Mouse (Mus musculus) limb, embryonic 11.5 days (tissue): ENCODE measurements around the gene Gdf7. TPM values are rescaled to one million over a fixed set of nuclear protein-coding genes. Genes with fewer than 3 reads are reported as not detected.

Experiments
- ATAC-seq: fragments of 200-750 bp; cut with Nextera tagmentation; 2 replicates; pipeline ENCODE4 v1.8.0; 2017; ENCODE audit warnings: low read depth; ENCODE audit not compliant: insufficient number of reproducible peaks, low FRiP score, low TSS enrichment
- DNase-seq: peaks from one replicate; pipeline ENCODE4 v3.0.0-alpha.2; 2015; ENCODE audit warnings: low spot score
- H3K27ac ChIP-seq: fragments of 300-500 bp; sonication (generic); replicated peaks from 2 replicates; pipeline ENCODE4 v1.5.1; 2014; ENCODE audit warnings: low read depth, mild to moderate bottlenecking, low read length
- H3K27me3 ChIP-seq: fragments of 300-500 bp; sonication (generic); 2 replicates; pipeline ENCODE4 v1.6.1; 2014; ENCODE audit warnings: mild to moderate bottlenecking, low read length, mixed read lengths; ENCODE audit not compliant: control insufficient read depth, insufficient read depth
- H3K36me3 ChIP-seq: fragments of 300-500 bp; sonication (generic); 2 replicates; pipeline ENCODE4 v1.6.1; 2014; ENCODE audit warnings: mild to moderate bottlenecking, low read length, moderate library complexity, mixed read lengths; ENCODE audit not compliant: control insufficient read depth, insufficient read depth
- H3K4me1 ChIP-seq: fragments of 300-500 bp; sonication (generic); 2 replicates; pipeline ENCODE4 v1.6.1; 2014; ENCODE audit warnings: low read length, mixed read lengths; ENCODE audit not compliant: control insufficient read depth, insufficient read depth
- H3K4me2 ChIP-seq: fragments of 300-500 bp; sonication (generic); 2 replicates; pipeline ENCODE4 v1.6.1; 2014; ENCODE audit warnings: low read depth, mild to moderate bottlenecking, moderate library complexity; ENCODE audit not compliant: severe bottlenecking
- H3K4me3 ChIP-seq: fragments of 300-500 bp; sonication (generic); 2 replicates; pipeline ENCODE4 v1.5.1; 2014; ENCODE audit warnings: low read depth, low read length
- H3K9ac ChIP-seq: fragments of 300-500 bp; sonication (generic); 2 replicates; pipeline ENCODE4 v1.6.1; 2014; ENCODE audit warnings: mild to moderate bottlenecking, low read length
- H3K9me3 ChIP-seq: fragments of 300-500 bp; sonication (generic); 2 replicates; pipeline ENCODE4 v1.6.1; 2016; ENCODE audit warnings: low read length; ENCODE audit not compliant: control insufficient read depth
- WGBS: fragments of 180-500 bp; shearing (Covaris S2); extraction: QIAGEN DNeasy Blood & Tissue Kit; methylation state at CpG from one replicate; pipeline ENCODE4 v1.1.7; 2014; 5-methylcytosine and 5-hydroxymethylcytosine counted together
- polyA plus RNA-seq: library from polyadenylated mRNA; unstranded; fragments of >200 nt; fragmentation: Nextera tagmentation; extraction: Ambion mirVana; gene quantifications from 2 replicates; pipeline ENCODE4 v1.2.1, GENCODE M21; 2014

Gene Gdf7
- polyA plus RNA-seq, 1 experiment from 2014 or later = 0.13 TPM

DNA sequence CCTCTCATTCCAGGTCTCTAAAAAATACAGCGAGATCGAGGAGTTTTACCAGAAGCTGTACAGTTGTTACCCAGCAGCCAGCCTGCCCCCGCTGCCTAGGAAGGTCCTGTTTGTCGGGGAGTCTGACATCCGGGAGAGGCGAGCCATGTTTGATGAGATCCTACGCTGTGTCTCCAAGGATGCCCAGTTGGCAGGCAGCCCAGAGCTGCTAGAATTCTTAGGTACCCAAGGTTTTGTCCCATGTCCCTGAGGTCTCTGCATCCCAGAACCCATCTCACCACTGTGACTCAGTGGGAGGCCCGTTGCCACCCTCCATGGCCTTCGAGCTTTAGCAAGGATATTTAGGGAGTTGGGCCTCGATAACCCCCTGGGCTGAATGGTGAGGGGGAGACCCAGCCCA, 19.8 kb upstream of the Gdf7 start:
- WGBS = 96% methylated on average over 10 of the region's 10 CpGs
- H3K9me3 ChIP-seq = no peaks in the 10 kb centered on the region
- H3K27me3 ChIP-seq = no peaks in the 10 kb centered on the region
- H3K9ac ChIP-seq = no peak overlapping the region
- peaks cover 2% of the 10 kb centered on the region; the same call in 1 of the 2 replicates for H3K36me3 ChIP-seq
- no peaks in the 10 kb centered on the region for H3K4me1 ChIP-seq
- no peak overlapping the region for H3K4me3 ChIP-seq
- no peak overlapping the region for H3K27ac ChIP-seq
- no peak for ATAC-seq
- DNase-seq = no peak
- no peak overlapping the region for H3K4me2 ChIP-seq

DNA sequence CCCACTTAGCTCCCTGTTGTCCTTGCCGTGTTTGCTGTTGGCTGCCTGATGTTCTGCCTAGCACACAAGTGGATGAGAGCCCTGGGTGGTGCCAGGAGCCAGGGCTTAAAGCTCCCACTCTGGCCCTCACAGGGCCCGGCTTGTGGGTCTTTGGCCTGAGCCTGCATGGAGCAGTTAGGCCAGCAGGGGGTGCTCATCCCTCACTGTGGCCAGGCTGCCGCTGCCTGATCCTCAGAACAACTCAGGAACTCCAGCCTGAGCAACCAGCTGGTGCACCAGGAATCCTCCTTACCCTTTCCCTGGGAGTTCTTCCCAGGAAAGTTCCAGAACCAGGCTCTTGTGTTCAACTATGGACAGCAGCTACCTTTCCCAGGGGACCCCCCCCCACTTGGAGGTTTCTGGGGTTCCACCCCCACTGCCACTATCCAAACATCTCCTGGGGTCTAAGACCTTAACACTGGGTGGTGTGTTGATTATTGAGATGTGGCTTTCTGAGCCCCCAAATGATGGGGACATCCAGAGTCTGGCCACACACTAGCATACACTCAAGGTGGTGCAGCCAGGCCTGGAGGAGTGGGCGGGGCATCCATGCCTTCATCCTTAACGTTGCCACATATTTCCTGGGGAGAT, 18.4 kb upstream of the Gdf7 start:
- ATAC-seq (no peak; the same call in 1 of the 2 replicates), DNase-seq (peak; percentile 88)
- Histone ChIP-seq H3K4me2 (no peak overlapping the region), H3K36me3 (peaks cover 2% of the 10 kb centered on the region; the same call in 1 of the 2 replicates), H3K27me3 (no peaks in the 10 kb centered on the region), H3K27ac (no peak overlapping the region), H3K9me3 (no peaks in the 10 kb centered on the region), H3K4me1 (no peaks in the 10 kb centered on the region), H3K9ac (no peak overlapping the region), H3K4me3 (no peak overlapping the region)
- 49% methylated on average over 5 of the region's 5 CpGs for WGBS

DNA sequence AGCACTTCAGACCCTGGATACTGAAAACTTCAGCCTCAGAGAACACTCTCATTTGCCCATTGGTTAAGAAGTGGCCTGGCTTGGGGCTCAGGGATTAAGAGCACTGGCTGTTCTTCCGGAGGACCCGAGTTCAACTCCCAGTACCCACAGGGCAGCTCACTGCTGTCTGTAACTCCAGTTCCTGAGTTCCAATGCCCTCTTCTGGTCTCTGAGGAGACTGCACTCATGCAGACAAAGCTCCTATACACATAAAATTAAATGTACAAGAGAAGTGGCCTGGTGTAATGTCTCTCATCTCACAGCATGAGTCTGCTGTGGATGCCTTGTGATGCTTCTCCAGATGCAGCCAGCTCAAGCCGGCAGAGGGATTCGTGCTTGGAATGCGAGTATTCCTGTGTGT, 14.8 kb upstream of the Gdf7 start:
- ATAC-seq = no peak
- no peak overlapping the region for H3K4me2 ChIP-seq
- 95% methylated on average over 5 of the region's 5 CpGs for WGBS
- no peak for DNase-seq
- H3K27ac ChIP-seq = no peak overlapping the region
- H3K36me3 ChIP-seq = no peaks in the 10 kb centered on the region
- H3K9ac ChIP-seq = no peak overlapping the region
- H3K27me3 ChIP-seq = 0 out of 2 replicates have a peak, but pooled peaks cover 2% of the 10 kb centered on the region
- H3K4me1 ChIP-seq = no peaks in the 10 kb centered on the region
- H3K9me3 ChIP-seq = no peaks in the 10 kb centered on the region
- no peak overlapping the region for H3K4me3 ChIP-seq

DNA sequence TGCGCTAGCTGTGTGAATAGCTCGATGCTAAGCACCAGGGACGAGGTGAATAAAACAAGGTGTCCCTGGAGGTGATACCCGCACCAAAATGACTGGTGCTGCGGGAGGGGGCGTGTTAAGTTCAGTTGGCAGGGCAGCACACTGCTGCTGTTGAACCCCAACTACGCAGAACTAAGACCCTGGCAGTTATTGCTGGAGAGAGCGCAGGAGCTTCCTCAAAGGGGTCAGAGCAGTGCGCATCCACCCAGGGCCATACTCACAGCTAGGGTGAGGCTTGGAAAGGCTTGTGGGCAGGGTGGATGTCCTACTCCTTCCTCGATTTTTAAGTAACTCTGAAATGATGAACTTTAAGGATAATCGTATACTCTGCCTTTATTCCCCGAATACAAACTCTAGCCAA, 12.0 kb upstream of the Gdf7 start:
- Histone ChIP-seq H3K36me3 (no peaks in the 10 kb centered on the region), H3K4me2 (peak overlapping the region; percentile 85), H3K4me3 (peak overlapping the region; percentile 52), H3K9ac (peak overlapping the region; percentile 56), H3K9me3 (no peaks in the 10 kb centered on the region), H3K27ac (no peak overlapping the region), H3K4me1 (no peaks in the 10 kb centered on the region), H3K27me3 (peaks cover 7% of the 10 kb centered on the region)
- WGBS = 25% methylated on average over 12 of the region's 12 CpGs
- no peak for DNase-seq
- ATAC-seq = no peak

DNA sequence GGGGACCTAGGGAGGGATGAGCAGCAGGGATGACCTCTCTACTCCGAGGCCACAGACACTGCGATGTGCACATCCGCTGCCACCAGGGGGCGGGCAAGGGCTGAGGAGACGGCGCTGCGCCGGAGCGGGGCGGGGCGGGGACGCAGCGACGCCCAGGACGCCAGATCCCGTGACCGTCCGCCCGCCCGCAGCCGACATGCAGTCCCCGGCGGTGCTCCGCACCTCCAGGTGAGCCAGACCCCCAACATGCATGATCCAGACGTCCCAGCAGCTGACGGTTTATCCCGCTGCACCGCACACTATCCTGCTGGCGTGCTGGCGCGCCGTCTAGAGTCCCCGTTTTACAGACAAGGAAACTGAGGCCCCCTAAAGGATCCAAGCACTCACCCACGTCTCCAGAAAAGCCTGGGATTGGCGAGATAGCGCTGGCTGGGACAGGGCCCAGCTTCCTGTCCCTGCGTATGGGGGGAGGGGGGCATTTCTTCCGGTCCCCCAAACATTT, 11.6 kb upstream of the Gdf7 start, which contains the start of gene Hs1bp3:
Gene Hs1bp3, plus strand, starts transcription at position 163 of the 502 bp plus-strand sequence.
- no peaks in the 10 kb centered on the region for H3K4me1 ChIP-seq
- WGBS = under 1% methylated on average over 38 of the region's 38 CpGs
- H3K4me2 ChIP-seq = peak within 1 kb of the TSS; percentile 85
- H3K27ac ChIP-seq = no peak within 1 kb of the TSS
- H3K27me3 ChIP-seq = peaks cover 7% of the 10 kb centered on the region
- H3K9me3 ChIP-seq = no peaks in the 10 kb centered on the region
- H3K9ac ChIP-seq = peak within 1 kb of the TSS; percentile 56
- ATAC-seq = peak; percentile 80; the same call in 1 of the 2 replicates
- DNase-seq = peak; percentile 94
- H3K36me3 ChIP-seq = no peaks in the 10 kb centered on the region
- peak within 1 kb of the TSS; percentile 52 for H3K4me3 ChIP-seq

DNA sequence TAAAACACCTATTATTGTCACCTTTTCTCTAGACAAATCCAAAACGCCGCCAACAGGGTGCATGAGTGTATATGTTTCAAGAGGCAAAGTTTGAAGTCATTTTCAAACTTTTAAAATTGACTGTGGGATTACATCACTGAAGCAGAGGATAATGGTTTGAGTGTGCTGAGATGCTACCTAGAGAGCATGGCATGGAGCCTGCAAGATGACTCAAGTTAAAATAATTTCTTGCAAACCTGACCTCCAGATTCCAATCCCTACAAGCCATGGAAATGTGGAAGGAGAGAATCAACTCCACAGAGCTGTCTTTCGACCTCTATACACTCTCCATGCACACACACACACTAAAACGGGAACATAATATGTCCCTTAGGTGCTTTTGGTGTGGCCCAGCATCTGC, 10.5 kb upstream of the Gdf7 start:
- Histone ChIP-seq H3K4me1 (no peaks in the 10 kb centered on the region), H3K9me3 (no peaks in the 10 kb centered on the region), H3K4me2 (no peak overlapping the region), H3K27me3 (peaks cover 7% of the 10 kb centered on the region), H3K27ac (no peak overlapping the region), H3K36me3 (no peaks in the 10 kb centered on the region), H3K9ac (no peak overlapping the region), H3K4me3 (no peak overlapping the region)
- 88% methylated on average over 4 of the region's 4 CpGs for WGBS
- ATAC-seq (no peak), DNase-seq (no peak)

DNA sequence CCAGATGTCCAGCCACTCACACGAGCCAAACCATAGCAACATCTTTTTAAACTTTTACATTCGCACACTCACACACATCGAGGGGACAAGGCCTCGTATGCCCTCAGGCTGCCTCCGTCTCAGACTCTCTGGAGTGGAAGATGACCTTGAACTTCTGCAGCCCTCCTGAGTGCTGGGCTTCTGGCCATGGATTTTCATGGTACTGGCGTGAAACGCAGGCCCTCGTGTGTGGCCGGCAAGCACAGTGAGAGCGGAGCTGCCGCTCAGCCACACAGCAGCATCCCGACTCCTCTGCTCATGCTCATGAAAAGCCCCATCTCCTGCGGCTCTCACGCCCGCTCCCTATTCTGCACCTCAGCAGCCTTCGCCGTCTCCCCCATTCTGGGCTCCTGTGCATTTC, 9.2 kb upstream of the Gdf7 start:
- no peak overlapping the region for H3K27ac ChIP-seq
- 60% methylated on average over 17 of the region's 17 CpGs for WGBS
- no peak for ATAC-seq
- no peak overlapping the region for H3K4me3 ChIP-seq
- peaks cover 8% of the 10 kb centered on the region for H3K27me3 ChIP-seq
- H3K4me2 ChIP-seq = no peak overlapping the region
- H3K9me3 ChIP-seq = no peaks in the 10 kb centered on the region
- no peaks in the 10 kb centered on the region for H3K36me3 ChIP-seq
- no peak for DNase-seq
- 0 out of 2 replicates have a peak overlapping the region, but pooled peaks have one; percentile 17 for H3K9ac ChIP-seq
- no peaks in the 10 kb centered on the region for H3K4me1 ChIP-seq

DNA sequence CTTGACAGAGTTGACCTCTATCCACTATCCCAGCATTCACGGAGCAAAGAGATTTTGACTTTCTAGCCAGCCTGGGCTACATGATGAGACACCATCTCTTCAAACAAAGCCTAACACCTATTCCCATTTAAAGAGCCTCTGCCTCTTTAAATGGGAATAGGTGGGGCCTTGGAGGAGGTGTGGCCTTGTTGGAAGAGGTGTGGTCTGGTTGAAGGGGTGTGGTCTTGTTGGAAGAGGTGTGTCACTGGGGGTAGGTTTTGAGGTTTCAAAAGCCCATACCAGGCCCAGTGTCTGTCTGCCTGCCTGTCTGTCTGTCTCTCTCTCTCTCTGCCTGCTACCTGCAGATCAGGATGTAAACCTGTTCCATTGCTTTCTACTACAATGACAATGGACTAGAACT, 5.2 kb upstream of the Gdf7 start:
- H3K9ac ChIP-seq = no peak overlapping the region
- ATAC-seq (no peak), DNase-seq (no peak)
- H3K4me2 ChIP-seq = no peak overlapping the region
- peaks cover 5% of the 10 kb centered on the region; the same call in 1 of the 2 replicates for H3K4me1 ChIP-seq
- WGBS = 76% methylated on average over 1 of the region's 1 CpGs
- H3K36me3 ChIP-seq = no peaks in the 10 kb centered on the region
- H3K27ac ChIP-seq = no peak overlapping the region
- H3K4me3 ChIP-seq = no peak overlapping the region
- H3K9me3 ChIP-seq = no peaks in the 10 kb centered on the region
- peaks cover 40% of the 10 kb centered on the region for H3K27me3 ChIP-seq
